Mouse (Mus musculus): ENCODE measurements around the gene C3ar1.

The C3ar1 gene

DNA sequence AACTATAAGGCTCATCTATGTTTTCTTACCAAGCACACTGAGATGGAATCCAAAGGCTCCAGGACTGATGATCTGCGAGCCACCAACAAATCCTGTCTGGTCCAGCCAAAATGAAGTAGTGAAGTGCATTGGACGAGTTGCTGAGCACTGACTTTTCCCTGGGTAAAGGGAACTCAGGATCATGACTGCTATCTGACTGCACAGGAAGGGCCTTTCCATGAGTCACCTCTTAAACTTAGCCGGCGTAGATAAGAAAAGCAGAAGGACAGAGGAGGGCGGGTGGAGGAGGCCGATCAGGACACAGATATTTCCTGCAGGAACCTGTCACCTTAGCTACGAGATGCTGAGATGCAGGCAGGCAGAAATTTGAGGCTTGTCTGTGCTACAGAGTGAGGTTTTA lies at the start of gene C3ar1:
Gene C3ar1, minus strand, starts transcription at position 207 of the 400 bp plus-strand sequence.
- no peak for DNase-seq

DNA sequence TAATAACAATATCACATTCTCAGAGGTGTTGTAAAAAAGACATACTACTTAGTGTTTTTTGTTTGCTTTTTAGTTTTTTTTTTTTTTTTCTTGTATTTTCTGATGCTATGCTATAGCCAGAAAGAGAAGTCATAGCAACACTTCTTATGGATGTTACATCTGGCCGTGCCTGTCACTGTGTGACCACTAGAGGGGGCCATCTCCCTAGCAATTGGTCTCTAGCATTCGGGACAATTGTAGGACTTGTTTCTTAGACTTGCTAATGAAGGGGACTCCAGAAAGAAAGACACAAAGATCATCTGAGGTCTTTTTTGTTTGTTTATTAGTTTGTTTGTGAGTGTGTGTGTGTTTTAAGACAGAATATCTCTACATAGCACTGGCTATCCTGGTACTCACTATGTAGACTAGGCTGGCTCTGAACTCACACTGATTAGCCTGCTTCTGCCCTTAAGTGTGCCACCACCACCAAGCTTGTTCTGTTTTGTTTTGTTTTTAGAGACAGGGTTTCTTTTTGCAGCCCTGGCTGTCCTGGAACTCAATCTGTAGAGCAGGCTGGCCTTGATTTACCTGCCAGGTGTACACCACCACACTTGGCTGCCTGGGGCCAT lies 36.6 kb upstream of the C3ar1 start:
- peak; percentile 71 for DNase-seq

DNA sequence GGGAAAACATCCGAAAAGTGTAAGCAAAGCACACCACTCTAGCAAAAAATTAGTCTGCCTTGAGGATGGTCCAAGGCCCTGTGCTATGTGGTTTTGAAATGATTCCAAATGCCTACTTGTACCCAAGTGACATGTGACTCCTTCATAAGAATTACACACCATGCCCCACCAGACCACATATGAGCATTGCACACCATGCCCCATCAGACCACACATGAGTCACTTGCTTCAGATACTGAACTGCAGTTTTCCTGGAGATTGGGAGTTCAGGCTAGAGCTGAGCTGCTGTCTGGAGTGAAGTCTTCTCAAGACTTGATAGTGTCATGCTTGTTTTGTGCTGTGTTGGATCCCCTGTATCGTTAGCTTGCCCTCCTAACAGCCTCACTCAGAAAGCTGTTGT lies 33.6 kb upstream of the C3ar1 start:
- DNase-seq = no peak

DNA sequence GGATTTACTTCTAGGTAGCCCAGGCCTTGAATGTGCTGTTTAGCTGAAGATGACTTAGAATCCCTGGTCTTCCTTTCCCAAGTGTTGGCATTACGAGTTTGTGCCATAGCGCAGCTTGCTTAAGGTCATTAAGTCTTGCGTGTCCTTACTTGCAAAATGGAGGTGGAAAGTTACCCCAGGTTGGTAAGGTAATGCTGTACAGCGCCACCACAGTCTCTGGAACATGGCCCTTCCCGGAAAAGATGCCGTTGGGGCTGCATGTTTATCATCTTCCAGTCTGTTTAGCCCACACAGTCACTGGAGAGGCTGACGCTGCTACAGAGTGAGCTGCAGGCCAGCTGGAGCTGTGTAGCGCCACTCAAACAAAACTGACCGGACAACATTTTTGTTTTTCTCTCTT lies 27.6 kb upstream of the C3ar1 start:
- no peak for DNase-seq

DNA sequence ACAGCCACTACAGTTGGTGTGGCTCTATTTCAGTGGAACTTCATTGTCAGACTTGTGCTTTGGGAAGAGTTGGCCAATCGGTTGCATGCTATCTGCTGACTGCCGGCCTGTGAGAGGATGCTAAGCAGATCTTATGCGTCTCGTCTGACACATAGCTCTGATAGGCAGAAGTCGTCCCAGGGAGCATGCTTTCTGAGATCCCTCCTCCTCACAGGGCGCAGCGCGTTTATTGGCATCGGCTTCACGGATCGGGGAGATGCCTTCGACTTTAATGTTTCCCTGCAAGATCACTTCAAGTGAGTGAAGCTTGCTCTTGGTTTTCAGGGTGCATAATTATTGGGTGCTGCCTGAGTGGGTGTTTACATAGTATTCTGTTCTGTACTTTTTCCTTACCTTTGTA lies 25.3 kb upstream of the C3ar1 start:
- no peak for DNase-seq

DNA sequence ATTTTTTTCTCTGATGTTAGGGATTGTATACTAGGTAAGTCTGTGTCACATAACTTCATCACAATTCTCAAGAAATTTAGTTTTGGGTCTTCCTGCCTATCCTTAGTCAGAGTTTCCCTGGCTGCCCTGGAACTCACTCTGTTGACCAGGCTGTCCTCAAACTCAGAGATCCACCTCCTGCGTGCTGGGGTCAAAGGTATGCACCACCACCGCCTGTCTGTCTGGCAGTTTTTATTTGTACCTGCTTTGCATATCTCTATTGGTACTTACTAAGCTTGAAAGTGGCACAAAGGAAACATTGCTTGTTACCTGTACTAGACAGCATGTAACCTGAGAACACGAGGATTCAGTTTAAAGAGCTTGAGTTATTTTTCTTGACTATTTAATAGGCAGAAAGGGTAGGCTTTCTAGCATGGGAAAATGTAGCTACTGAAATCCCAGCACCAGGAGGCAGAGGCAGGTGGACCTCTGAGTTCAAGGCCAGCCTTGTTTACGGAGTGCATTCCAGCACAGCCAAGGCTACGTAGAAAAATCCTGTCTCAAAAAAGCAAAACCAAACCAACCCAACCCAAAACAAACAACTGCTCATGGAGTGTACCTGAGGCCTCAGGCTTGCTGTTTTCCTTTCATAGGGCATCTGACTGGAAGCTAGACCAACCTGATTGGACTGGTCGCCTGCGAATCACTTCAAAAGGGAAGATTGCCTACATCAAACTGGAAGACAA lies 24.0 kb upstream of the C3ar1 start:
- no peak for DNase-seq

DNA sequence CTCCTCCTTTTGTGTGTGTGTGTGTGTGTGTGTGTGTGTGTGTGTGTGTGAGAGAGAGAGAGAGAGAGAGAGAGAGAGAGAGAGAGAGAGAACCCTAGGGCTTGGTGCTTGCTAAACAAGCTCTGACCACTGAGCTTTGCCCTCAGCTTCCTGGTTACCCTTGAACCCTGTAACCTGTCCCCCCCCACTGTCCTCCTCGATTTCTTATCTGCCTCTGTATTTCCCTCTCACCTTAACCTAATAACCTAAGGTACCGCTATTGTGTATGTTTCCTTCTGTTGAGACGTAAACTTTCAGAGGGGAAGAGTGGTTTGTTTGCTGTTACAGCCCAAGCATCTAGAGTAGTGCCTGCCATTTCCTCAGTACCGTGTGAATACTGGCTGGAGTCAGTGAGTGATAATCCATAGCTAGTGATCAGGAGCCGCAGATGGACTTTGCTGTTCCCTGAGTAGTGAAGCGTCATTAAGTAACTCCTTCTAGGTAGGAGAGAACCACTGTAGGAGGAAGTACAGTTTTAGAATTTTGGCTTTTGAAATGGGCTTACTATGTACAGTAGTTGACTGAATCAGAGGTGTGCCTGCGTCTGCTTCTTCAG lies 23.3 kb upstream of the C3ar1 start:
- DNase-seq = no peak

DNA sequence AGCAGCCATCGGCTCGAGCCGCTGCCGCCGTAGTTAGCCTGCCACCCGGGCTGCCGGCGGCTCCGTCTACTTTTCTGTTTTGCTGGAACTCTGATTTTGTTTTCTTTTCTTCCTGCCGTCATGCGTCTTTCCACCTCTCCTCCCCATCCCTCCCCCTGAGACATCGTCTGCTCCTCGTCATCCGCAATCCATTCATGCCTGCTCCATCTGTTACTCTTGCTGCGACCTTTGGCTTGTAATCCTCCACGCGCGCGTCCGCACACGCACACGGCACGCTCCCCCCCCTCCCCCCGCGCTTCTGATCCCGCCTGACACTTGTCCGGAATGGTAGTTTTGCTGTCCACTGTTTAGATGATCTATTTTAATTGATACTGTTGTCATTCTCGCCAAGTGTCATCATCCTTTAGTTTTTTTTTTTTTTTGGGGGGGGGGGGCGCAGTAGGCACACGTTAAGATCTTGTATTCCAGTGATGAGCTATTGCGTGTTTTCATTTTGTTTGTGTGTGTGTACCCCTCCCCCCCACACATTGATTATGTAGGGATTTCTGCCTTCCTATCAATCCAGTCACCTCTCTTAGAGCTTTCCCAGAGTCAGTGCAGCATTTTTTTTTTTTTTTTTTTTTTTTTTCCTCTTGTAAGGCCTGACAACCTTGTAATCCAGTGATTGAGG lies 18.9 kb upstream of the C3ar1 start:
- peak; percentile 30 for DNase-seq

DNA sequence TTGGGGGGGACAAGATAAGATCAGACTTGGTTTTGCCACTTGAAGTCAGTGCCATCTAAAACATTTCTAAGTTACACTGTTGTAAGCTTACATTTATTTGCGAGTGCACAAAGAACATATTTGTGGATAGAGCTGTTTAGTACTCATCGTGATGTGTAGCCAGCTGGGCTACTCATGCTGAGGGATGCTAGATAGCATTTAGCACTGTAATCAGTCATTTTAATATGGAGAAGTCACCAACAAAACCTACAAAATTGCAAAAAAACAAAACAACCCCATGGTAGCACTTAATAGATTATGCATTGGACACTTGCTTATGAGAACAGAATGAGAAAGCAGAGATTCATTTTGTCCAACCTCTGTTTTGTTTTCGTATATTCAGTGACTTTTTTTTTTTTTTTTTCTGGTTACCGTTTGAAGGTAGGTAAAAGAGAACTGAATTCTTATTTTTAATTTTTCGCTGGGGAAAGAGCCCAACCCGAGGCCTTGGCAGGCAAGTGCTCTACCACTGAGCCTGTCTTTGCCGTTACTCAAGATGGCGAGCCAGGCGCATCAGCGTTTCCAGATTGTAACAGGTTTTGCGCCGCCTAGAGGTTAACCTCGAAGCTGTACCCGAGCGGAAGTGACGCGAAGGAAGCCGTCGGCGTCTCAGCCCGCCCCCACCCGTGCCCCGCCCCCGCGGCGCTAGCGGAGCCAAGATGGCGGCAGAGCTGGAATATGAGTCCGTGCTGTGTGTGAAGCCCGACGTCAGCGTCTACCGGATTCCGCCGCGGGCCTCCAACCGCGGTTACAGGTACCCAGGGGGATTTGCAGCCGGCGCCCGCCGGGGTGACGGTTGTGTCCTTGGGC lies 18.1 kb upstream of the C3ar1 start, which contains the start of gene Necap1:
Gene Necap1, plus strand, starts transcription at position 604 of the 849 bp plus-strand sequence.
- peak; percentile 97 for DNase-seq

DNA sequence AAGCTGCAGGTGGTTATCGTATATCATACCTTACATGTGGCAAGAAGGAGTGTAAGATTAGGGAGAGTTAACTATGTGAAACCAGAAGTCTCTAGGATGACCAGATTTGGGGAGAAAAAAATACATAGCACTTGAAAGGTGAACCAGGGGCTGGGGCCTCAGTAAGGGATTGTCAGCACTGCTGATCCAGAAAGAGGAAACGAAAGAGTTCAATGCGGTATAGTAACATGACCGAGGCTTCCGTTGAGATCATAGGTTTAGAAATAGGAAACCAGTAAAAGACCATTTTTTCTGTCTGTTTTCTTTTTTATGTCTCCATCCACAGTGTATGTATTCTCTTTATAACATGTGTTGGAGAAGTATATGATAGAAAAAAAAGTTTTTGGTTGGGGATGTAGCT lies 16.8 kb upstream of the C3ar1 start:
- no peak for DNase-seq

DNA sequence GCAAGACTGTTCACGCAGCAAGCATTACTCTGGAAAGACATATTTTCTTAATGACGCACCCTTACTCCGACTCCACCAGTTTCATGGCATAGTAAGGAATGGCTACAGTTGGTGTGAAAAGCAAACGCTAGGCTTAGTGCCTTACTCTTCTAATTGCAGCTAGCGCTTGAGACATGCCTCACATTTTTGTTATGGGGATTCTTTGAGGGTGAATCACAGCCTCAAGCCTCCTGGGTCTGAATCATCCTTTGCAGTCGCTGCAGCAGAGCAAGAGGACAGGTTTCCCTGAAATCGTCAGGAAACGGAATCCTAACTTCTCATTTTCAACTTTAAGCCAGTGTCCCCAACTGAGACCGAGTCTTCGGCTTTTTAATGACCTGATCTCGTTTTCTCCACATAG lies 13.9 kb upstream of the C3ar1 start:
- DNase-seq = no peak

DNA sequence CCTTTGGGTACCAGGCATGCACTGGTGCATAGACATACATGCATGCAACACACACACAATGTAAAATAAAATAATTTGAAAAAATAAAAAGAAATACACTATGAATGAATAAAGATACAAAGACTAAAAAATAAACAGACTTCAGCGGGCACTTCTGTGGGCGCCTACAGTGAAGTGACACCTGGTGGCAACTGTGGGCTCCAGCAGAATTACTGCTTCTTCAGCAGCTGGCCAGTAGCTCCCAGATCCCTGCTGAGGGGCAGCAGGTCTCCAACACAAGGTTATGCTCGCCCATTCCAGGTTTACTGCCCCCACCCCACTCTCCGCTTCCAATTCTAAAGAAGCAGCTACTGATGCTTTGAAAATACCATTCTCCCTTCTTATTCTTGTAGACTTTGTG lies 12.0 kb upstream of the C3ar1 start:
- no peak for DNase-seq

DNA sequence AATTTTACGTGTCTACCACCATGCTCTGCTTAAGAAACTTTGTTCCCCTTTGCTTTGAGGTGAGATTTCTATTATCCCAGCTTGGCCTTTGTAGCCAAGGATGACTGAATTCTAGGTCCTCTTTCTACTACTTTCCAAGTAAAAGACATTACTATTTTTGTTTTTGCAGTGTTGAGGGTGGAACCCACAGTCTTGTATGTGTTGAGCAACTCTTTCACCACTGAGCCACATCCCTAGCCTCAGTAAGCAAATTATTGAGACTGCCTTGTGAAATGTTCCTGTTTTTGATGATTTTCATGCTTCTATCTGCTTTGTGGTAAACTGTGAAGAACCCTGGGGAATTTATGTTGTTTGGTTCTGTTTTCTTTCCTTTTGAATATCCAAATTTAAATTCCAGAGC lies 6.9 kb upstream of the C3ar1 start:
- no peak for DNase-seq

DNA sequence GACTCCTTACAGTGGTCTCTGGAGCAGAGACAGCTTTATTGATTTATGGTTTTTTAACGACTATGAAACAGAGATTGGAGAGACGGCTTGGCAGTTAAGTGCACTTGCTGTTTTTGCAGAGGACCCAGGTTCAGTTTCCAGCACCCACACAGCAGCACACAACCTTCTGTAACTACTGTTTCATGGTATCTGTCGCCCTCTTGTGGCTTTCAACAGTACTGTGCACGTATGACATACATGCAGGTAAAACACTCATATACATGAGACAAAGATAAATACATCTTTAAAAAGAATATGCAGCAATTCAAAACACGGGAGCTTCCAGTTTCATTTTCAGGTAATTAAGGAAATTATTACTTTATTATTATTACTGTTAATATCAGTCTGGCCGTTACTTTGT lies 6.5 kb upstream of the C3ar1 start:
- no peak for DNase-seq

DNA sequence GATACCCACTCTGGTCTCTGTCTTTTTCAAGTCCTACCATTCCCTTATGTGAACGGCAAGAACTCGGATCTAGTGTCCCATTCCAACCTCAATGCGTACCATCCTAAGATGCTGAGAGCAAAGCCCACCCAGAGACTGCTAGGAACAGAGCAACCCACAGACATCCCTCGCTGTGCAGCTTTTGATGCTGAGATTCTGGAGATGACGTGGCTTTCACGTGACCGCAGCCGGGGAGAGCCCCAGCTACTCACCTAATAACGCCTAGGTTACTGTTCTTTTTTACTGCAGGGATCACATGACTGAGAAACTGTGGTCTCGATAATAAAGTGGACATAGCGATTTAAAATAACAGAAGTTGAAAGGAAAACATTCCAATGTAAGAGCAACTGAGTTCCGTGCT lies 1.4 kb downstream of the C3ar1 start:
- DNase-seq = no peak

DNA sequence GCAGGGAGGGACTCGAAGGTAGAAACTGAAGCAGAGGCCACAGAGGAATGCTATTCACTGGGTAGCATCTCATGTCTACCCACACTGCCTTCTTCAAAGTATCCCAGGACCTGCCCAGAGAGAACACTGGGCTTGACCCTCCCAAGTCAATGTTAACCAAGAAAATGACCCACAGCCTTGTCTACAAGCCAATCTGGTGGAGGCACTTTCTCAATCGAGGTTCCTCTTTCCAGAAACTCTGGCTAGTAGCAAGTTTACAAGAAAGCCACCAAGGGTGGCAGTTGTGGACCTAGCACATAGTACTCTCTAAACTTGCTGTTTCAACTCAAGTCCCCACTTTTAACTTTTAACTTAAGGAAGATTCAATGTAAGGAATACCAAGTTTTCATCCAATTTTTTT lies 3.3 kb downstream of the C3ar1 start:
- DNase-seq = no peak

DNA sequence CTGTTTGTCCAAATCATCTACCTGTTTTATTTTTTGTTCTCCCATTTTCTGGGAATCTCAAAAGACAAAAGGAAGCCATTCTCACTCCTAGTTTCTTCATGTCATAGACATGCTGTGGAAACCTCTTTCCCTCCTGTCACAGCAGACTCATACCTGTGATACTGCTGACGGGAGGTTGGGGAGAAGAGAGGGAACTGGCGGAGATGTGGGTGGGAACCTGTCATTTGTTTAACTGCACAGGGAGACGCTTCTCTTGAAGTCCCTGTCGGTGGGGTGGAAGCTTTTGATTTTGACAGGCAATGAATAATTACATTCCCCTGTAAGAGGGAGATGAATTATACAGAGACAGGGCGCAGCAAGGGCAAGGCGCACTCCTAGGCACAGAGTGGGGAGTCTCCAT lies 12.2 kb downstream of the C3ar1 start:
- DNase-seq = no peak

DNA sequence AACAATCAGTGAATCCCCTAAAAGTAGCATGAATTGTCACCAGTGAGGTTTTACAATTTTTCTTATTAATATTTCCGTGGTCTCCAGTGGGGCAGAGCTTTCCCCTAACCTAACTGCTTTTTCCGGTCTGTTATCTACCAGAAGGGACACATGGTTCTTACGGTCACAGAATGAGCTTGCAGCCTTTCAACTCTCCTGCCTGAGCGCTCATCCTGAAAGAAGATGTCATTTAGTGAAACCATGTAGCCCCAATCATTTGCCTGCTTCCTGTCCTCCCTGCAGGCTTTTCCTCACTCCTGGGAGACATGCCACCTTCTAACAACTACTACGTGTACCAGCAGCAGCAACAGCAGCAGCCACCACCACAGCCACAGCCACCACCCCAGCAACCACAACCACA lies 18.4 kb downstream of the C3ar1 start:
- no peak for DNase-seq

DNA sequence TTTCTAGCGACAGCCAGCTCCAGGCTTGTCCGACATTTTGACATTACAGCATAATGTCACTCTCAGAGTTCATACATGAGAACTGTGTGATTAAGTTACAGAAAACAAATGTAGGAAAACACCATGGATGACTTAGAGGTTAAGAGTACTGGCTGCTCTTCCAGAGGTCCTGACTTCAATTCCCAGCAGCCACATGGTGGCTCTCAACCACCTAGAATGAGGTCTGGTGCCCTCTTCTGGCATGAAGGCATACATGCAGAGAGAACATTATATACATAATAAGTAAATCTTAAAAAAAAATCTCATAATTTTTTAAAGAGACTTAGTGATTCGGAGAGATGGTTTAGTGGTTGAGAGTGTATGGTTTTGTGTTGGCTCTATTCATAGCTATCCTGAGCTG lies 19.0 kb downstream of the C3ar1 start:
- no peak for DNase-seq

DNA sequence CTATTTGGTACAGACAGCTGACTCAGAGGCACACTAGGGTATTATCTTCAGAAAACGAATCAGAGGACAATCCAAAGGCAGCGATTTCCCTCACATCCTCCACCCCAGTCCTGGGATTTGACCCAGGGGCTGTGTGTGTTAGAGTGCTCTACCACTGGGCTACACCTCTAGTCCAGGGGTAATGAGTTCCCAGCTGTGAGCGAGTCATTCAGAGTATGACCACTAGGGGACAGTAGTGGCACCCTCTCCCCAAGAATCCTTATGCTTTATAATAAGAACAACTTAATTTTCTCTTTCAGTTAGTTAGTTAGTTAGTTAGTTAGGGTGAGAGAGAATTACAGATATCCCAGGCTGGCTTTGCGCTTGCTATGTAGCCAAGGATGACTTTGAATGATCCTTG lies 21.6 kb downstream of the C3ar1 start:
- peak; percentile 36 for DNase-seq

DNA sequence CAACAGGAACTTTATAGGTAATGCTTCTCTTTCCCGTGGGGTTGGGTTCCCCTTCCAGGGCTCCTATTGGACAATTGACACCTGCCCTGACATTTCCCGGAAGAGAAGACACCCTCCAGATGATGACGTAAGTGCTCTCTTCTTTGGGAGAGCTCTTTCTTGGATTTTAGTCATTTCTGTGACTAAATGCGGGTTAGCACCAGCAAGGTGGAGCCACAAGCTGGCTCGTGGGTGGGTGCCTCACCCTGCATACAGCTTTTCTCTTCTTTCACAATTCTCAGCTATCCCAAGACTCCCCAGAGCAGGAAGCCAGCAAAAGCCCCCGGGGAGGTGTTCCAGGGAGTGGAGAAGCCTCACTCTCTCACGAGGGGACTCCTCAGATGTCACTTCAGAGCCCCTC lies 23.1 kb downstream of the C3ar1 start:
- no peak for DNase-seq

DNA sequence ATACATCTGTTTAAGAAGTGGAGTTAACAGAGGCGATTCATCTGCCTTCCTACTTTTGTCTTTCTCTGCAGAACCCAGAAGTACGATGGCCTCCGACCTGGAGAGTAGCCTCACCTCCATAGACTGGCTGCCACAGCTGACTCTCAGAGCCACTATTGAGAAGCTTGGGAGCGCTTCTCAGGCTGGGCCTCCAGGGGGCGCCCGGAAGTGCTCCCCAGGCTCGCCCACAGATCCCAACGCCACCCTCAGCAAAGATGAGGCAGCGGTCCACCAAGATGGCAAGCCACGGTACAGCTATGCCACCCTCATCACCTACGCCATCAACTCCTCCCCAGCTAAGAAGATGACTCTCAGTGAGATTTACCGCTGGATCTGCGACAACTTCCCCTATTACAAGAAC lies 27.9 kb downstream of the C3ar1 start:
- peak; percentile 71 for DNase-seq

All from liver (tissue).